Mouse (Mus musculus) heart, adult 11 months (tissue): ENCODE measurements around the gene Chn2.

Source experiments
- DNase-seq: peaks from one replicate; pipeline ENCODE4 v3.0.0; 2022

Chn2 gene

GRCm38 (mm10) chr6:54248354-54249252 is 209.2 kb downstream of the Chn2 start:
- no peak for DNase-seq

DNA sequence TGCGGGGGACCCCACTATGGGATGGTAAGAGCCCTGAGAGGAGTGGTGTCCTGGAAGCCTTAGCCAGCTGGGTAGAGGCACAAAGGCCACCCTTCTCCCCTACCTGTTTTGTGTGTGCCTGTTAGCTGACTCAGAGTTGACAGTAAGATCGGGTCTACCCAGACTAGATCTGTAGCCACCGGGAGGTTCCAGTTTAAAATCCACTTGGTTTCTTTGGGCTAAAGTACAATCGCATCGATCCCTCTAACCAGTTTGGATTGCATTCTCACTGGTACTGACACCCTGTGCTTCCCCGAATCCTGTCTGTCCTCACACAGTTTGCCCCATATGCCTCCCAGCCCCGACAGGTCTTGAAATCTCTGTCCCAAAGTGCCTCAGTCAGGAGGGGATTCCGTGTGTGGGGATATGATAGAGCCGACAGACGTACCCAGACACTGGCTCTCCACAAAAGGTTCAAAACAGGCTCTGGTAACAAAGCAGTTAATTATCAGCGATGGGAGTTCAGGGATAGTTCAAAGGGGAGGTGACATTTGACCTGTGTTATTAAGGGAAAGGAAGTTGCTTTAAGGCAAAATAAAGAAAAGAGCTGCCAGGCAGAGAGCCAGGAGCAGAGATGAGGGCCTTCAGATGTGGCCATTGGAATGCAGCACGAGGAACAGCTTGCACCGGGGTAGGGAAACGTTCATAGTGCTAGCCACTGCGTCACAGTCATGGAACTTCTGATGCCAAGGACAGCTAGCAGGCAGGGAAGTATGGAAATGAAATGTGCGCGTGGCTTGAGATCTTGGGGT is 212.2 kb downstream of the Chn2 start:
- peak; percentile 88 for DNase-seq

DNA sequence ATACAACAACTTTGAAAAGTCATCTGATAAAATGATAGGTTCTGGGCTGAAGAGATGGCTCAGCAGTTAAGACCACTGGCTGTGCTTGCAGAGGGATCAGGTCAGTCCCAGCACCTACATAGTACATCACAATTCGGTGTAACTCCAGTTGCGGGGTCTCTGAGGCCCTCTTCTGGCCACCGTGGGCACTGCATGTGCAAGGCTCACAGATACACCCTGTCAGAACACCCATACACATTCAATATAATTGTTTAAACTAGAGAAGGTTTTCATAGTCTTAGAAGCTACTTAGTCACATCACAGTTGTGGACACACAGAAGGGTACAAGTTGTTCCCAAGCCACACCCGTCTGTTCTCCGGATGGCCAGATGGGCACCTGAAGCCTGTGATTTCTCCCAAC is 213.9 kb downstream of the Chn2 start:
- peak; percentile 84 for DNase-seq

DNA sequence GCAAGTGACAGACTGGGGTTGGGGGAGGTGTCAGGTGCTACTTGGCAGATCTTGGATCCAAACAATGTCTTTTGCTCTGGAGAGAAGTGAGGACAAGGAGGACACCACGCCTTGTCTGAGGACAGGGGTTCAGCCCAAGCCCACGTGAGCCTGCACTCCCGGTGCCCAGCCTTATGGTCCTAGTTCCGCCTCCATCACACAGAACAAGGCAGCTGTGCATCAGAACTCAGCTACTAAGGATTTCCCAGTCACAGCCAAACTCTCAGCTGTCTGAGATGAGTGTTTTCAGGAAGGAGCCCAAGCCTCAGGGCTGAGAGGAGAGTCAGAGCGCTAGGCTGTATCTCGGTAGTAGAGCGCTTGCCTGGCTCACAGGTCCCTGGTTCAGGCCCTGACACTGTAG is 214.5 kb downstream of the Chn2 start:
- peak; percentile 79 for DNase-seq

GRCm38 (mm10) chr6:54254759-54255158 is 215.4 kb downstream of the Chn2 start:
- DNase-seq = peak; percentile 91

DNA sequence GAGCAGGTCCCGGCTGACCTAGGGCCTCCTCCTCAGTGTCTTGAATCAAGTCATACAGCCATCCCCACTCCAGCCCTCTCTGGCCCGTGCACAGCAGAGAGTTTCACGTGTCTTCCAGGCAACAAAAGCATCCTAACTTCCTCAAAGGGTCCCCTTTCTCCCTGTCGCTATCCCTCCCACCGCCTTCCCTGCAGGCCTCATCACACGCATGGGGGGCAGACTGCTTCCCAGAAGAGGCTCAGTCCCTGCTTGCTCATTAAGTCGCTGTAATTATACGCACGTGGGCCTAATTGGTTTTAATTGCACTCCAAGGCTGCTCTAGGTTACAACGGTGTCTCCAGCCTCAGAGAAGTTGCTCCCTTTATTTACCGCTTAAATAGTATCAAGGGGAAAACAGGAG is 216.0 kb downstream of the Chn2 start:
- DNase-seq = no peak

DNA sequence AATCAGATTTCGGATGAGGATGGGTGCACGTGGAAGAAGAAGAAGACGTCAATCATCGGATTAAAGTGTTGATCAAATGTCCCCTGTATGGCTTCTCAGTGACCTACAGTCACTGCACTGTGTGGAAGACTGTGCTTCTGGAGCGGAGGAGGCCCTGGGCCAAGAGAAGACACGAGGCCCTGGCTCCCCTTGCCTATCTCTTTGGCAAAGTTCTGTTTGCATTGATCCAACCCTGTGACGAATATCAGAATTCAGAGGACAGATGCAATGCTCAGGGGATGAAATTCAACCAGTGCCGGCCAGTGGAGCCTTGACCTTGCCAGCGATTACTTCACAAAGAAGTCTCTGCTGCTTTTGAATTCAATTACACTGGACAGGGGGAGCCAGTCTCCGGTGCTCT is 217.0 kb downstream of the Chn2 start:
- DNase-seq = peak; percentile 85

DNA sequence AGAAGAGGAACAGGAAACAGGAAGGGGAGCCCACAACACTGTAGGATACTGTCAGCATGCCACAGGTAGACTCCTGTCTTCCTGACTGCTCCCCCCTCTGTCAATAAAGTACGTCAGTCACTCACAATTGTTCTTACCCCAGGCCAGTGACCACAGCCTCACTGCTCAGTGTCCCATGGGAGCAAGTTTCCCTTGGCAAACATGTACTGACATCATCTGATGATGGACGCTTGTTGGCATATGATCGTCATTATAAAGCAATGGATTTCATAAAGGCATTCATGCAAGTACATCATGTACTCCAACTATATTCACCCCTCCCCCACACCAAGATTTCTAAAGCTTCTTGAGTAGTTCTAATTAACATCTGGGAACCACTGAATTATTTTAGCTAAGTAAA is 218.2 kb downstream of the Chn2 start:
- peak; percentile 80 for DNase-seq

DNA sequence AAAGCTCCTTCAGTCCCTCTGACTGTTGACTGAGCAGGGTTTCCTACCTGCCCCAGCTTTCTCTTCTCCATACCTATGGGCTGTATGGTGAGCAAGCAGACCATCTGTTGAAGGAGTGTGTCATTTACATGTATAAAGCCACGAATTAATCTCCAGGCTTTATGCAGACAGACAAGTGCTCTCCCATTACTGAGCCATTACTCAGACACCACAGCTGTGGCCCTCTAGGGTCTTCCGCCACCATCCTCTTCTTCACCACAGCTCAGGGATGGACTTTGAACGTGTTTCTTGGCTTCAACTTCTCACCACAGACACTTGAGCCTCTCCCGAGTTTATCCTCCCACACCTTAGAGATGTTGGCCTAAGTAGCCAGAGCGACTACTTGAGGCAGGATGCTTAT is 219.1 kb downstream of the Chn2 start:
- DNase-seq = no peak

GRCm38 (mm10) chr6:54262732-54263131 is 223.4 kb downstream of the Chn2 start:
- peak; percentile 81 for DNase-seq

GRCm38 (mm10) chr6:54263890-54264289 is 224.5 kb downstream of the Chn2 start:
- DNase-seq = peak; percentile 80

GRCm38 (mm10) chr6:54264537-54264936 is 225.2 kb downstream of the Chn2 start:
- DNase-seq = peak; percentile 65

DNA sequence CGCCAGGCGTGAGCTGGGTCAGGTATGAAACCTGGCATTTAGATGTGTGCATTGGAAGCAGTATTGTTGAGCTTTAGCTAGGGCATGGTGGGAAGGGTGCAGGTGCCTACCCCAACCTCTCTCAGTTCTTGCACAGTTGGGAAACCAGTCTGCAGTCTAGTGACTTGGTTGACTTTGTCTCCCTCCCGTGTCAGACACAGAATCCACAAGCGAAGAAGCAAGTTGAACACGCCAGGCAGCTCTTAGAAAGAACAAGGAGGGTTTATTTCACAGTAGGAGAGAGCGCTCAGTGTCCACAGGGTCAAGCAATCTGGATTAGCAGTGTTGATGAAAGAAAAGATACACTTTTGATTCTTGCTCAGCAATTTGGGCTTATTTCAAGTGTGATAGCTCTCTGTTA is 226.0 kb downstream of the Chn2 start:
- DNase-seq = peak; percentile 70

DNA sequence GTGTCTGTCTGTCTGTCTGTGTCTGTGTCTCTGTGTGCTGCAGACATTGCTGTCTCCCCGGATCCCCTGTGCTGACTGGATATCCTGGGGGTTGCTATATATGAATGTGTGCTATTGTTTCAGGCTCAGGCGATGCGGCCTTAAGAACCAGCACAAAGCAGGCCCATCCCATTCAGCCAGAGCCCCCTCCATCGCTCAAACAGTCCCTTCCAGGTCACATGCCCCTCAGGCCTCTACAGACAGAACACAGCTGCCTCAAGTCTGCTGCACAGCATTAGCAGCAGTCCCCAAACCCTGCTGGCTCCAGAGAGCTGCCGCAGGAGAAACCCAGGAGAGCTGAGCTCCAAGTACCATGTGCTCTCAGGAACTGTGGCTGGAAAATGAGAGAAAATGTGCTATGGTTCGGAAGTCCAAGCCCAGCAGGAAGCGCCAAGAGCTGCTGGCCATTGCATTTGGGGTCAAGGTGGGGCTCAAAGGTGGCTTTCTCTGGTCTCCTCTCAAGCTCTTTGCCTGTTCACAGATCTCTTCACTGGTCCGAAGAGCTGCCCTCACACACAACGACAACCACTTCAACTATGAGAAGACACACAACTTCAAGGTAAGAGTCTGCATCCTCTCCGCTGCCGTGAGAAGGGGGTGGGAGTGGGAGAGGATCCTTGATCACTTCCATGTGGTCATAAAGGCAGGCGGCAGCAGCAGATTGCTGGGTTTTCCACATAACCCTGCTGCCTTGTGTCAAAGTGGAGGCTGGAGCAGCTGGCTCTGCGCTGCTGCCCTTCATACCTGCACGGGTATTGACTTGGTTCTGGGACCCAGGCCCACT is 233.4 kb downstream of the Chn2 start:
- peak; percentile 94 for DNase-seq

GRCm38 (mm10) chr6:54273379-54273730 is 234.0 kb downstream of the Chn2 start:
- peak; percentile 87 for DNase-seq

GRCm38 (mm10) chr6:54277234-54277633 is 237.9 kb downstream of the Chn2 start:
- peak; percentile 93 for DNase-seq

DNA sequence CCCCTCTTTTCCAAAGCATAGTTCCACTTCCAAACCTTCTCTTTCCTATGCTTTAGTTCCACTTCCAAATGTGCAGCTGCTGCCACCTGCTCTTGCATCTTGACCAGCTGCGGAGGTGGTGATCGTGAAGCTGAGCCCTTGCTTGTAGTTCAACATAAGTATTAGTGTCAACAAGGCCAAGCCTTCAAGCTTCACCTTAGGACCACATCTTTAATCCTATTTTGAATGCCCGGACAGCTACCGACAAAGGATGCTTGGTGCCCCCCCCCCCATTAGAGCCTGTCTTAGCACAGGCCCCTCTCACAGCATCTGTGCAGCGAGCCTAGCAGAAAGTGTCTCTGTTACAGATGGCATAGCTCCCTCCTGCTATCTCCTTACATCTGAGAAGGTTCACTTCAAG is 238.5 kb downstream of the Chn2 start:
- DNase-seq = peak; percentile 94

GRCm38 (mm10) chr6:54278613-54279012 is 239.3 kb downstream of the Chn2 start:
- peak; percentile 96 for DNase-seq

DNA sequence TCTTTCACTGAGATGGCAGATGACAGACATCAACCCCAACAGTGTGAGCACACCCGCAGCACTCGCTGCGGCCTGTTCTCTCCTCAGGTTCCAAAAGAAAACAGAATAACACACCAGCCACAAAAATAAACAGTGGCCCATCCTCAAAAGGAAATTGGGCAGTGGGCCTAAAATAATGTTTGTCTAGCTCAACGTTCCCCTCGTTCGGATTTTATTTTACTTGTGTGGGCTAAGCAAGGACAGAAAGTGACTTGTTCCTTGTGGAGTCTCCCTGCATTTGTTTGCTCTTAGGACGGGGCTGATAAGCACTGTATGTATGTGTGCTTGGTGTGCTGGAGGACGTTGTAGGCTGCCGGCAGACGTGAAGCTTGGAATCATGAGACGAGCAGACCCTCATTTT is 240.0 kb downstream of the Chn2 start:
- DNase-seq = peak; percentile 95

- peak; percentile 82 for DNase-seq
Measured at GRCm38 (mm10) chr6:54280248-54280647, 240.9 kb downstream of the Chn2 start.

GRCm38 (mm10) chr6:54283299-54283698 is 243.9 kb downstream of the Chn2 start:
- no peak for DNase-seq

GRCm38 (mm10) chr6:54284167-54284711 is 244.9 kb downstream of the Chn2 start:
- peak; percentile 57 for DNase-seq

DNA sequence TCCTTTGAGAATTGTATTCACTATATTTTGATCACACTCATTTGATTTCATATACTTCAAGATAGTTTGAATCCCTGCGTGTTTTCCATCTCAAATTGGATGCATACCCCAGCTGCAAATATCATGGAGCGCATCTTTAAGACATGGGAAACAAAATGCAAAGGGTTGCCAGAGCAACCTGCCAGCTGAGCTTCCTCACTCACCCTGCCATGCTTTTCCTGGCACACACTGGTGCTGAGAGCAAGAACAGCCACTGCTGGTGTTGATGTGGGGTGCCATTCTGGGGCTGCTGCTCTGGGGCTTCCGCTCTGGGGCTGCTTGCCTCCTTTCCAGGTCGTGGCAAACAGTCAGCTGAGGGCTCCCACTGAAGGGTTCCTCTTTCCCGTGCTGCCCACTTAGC is 247.5 kb downstream of the Chn2 start:
- DNase-seq = peak; percentile 89
